Mouse (Mus musculus) testis, adult 2 months (tissue): ENCODE measurements at regions not wholly inside any gene's neighbourhood (a gene's known extent, or its start where the extent isn't known, plus 50 kb on each side); places are given as distances from the start of the nearest gene placed in this dataset.

ENCODE experiments used
- H3K27ac ChIP-seq: fragments of 200-500 bp; 2 replicates; pipeline ENCODE4 v1.5.1; 2012; ENCODE audit warnings: low read depth, low read length; ENCODE audit not compliant: control insufficient read depth, insufficient read depth
- H3K27me3 ChIP-seq: fragments of 200-500 bp; 2 replicates; pipeline ENCODE4 v1.6.1; 2012; ENCODE audit warnings: mild to moderate bottlenecking, low read length, moderate library complexity; ENCODE audit not compliant: control insufficient read depth, insufficient read depth
- H3K36me3 ChIP-seq: fragments of 200-500 bp; 2 replicates; pipeline ENCODE4 v1.6.1; 2012; ENCODE audit warnings: mild to moderate bottlenecking, low read length; ENCODE audit not compliant: control insufficient read depth, insufficient read depth
- H3K4me1 ChIP-seq: fragments of 200-500 bp; 2 replicates; pipeline ENCODE4 v1.6.1; 2012; ENCODE audit warnings: low read length; ENCODE audit not compliant: control insufficient read depth, insufficient read depth
- H3K4me3 ChIP-seq: fragments of 200-500 bp; 2 replicates; pipeline ENCODE4 v1.5.1; 2012; ENCODE audit warnings: low read depth, mild to moderate bottlenecking, low read length, moderate library complexity, mixed read lengths; ENCODE audit not compliant: control insufficient read depth
- CTCF ChIP-seq: fragments of 200-500 bp; IDR thresholded peaks from 2 replicates; pipeline ENCODE4 v1.5.1; 2012; ENCODE audit warnings: low read depth, mild to moderate bottlenecking, inconsistent platforms, low read length, moderate library complexity; ENCODE audit not compliant: control insufficient read depth, insufficient read depth, insufficient replicate concordance
- POLR2A ChIP-seq: fragments of 200-500 bp; IDR thresholded peaks from 2 replicates; pipeline ENCODE4 v1.6.1; 2012; ENCODE audit warnings: low read depth, mild to moderate bottlenecking, inconsistent platforms, low read length, moderate library complexity; ENCODE audit not compliant: control insufficient read depth

GRCm38 (mm10) chr12:15122586-15123212, 694.0 kb downstream of the Trib2 start:
- TF ChIP-seq POLR2A (no peak), CTCF (no peak)
- no peaks in the 10 kb centered on the region for H3K27me3 ChIP-seq
- H3K4me3 ChIP-seq: no peak overlapping the region
- no peaks in the 10 kb centered on the region for H3K4me1 ChIP-seq
- no peak overlapping the region for H3K27ac ChIP-seq
- H3K36me3 ChIP-seq: no peaks in the 10 kb centered on the region

GRCm38 (mm10) chr12:15115556-15115955, 701.2 kb downstream of the Trib2 start:
- Histone ChIP-seq H3K4me3 (no peak overlapping the region), H3K27me3 (no peaks in the 10 kb centered on the region), H3K27ac (no peak overlapping the region), H3K4me1 (no peaks in the 10 kb centered on the region), H3K36me3 (no peaks in the 10 kb centered on the region)
- TF ChIP-seq POLR2A (no peak), CTCF (no peak)

GRCm38 (mm10) chr12:15114793-15115192, 701.9 kb downstream of the Trib2 start:
- H3K4me3 ChIP-seq: no peak overlapping the region

GRCm38 (mm10) chr12:15111049-15111448, 705.7 kb downstream of the Trib2 start:
- no peaks in the 10 kb centered on the region for H3K27me3 ChIP-seq
- H3K4me1 ChIP-seq: no peaks in the 10 kb centered on the region
- no peaks in the 10 kb centered on the region for H3K36me3 ChIP-seq
- no peak overlapping the region for H3K27ac ChIP-seq
- TF ChIP-seq CTCF: no peak
- no peak for TF ChIP-seq POLR2A
- no peak overlapping the region for H3K4me3 ChIP-seq

More at GRCm38 (mm10) chr12:15114793-15115192, 701.9 kb downstream of the Trib2 start:
- Histone ChIP-seq H3K27ac (no peak overlapping the region), H3K36me3 (no peaks in the 10 kb centered on the region), H3K27me3 (no peaks in the 10 kb centered on the region), H3K4me1 (no peaks in the 10 kb centered on the region)
- no peak for TF ChIP-seq CTCF
- TF ChIP-seq POLR2A: no peak

- no peaks in the 10 kb centered on the region for H3K4me1 ChIP-seq
- H3K27me3 ChIP-seq: no peaks in the 10 kb centered on the region
- H3K27ac ChIP-seq: no peak overlapping the region
- no peaks in the 10 kb centered on the region for H3K36me3 ChIP-seq
- TF ChIP-seq POLR2A (no peak), CTCF (no peak)
- no peak overlapping the region for H3K4me3 ChIP-seq
These were observed 711.8 kb downstream of the Trib2 start for GRCm38 (mm10) chr12:15104876-15105275.

- Histone ChIP-seq H3K36me3 (no peaks in the 10 kb centered on the region), H3K27me3 (no peaks in the 10 kb centered on the region), H3K4me1 (no peaks in the 10 kb centered on the region), H3K4me3 (no peak overlapping the region), H3K27ac (no peak overlapping the region)
- TF ChIP-seq CTCF (no peak), POLR2A (no peak)
These were observed 738.1 kb downstream of the Trib2 start for GRCm38 (mm10) chr12:15078615-15079014.

- H3K4me3 ChIP-seq: no peak overlapping the region
- no peak overlapping the region for H3K27ac ChIP-seq
- H3K27me3 ChIP-seq: no peaks in the 10 kb centered on the region
- no peaks in the 10 kb centered on the region for H3K4me1 ChIP-seq
- no peaks in the 10 kb centered on the region for H3K36me3 ChIP-seq
- TF ChIP-seq CTCF (no peak), POLR2A (no peak)
These were observed 752.4 kb downstream of the Trib2 start for GRCm38 (mm10) chr12:15064351-15064750.
